Mouse (Mus musculus) lung, embryonic 16.5 days (tissue): ENCODE data around the gene Kctd8. TPM values are rescaled to one million over a fixed set of nuclear protein-coding genes. Genes with fewer than 3 reads are reported as not detected.
A peak's percentile ranks its signal among the peaks of the same experiment; 100 is the strongest.

ENCODE experiments used
- ATAC-seq: fragments of 200-750 bp; cut with Nextera tagmentation; 2 replicates; pipeline ENCODE4 v1.8.0; 2017; ENCODE audit warnings: low read depth, mild to moderate bottlenecking, moderate library complexity
- H3K27ac ChIP-seq: fragments of 300-500 bp; sonication (generic); 2 replicates; pipeline ENCODE4 v1.5.1; 2014; ENCODE audit warnings: mild to moderate bottlenecking, control low read depth, low read length
- H3K27me3 ChIP-seq: fragments of 300-500 bp; sonication (generic); 2 replicates; pipeline ENCODE4 v1.6.1; 2014; ENCODE audit warnings: low read depth, low read length, mixed read lengths; ENCODE audit not compliant: control insufficient read depth, insufficient read depth
- H3K36me3 ChIP-seq: fragments of 300-500 bp; sonication (generic); 2 replicates; pipeline ENCODE4 v1.6.1; 2014; ENCODE audit warnings: low read length; ENCODE audit not compliant: control insufficient read depth, insufficient read depth
- H3K4me1 ChIP-seq: fragments of 300-500 bp; sonication (generic); replicated peaks from 2 replicates; pipeline ENCODE4 v1.6.1; 2014; ENCODE audit warnings: low read length, mixed read lengths; ENCODE audit not compliant: control insufficient read depth, insufficient read depth
- H3K4me2 ChIP-seq: fragments of 300-500 bp; sonication (generic); 2 replicates; pipeline ENCODE4 v1.6.1; 2014; ENCODE audit warnings: low read depth, low read length, control low read depth
- H3K4me3 ChIP-seq: fragments of 300-500 bp; sonication (generic); 2 replicates; pipeline ENCODE4 v1.5.1; 2014; ENCODE audit warnings: mild to moderate bottlenecking, low read length, control low read depth
- H3K9ac ChIP-seq: fragments of 300-500 bp; sonication (generic); 2 replicates; pipeline ENCODE4 v1.6.1; 2014; ENCODE audit warnings: low read length, control low read depth
- H3K9me3 ChIP-seq: fragments of 300-500 bp; sonication (generic); 2 replicates; pipeline ENCODE4 v1.6.1; 2016; ENCODE audit warnings: low read length; ENCODE audit not compliant: control insufficient read depth
- WGBS: fragments of 180-500 bp; shearing (Covaris S2); extraction: QIAGEN DNeasy Blood & Tissue Kit; methylation state at CpG from one replicate; pipeline ENCODE4 v1.1.7; 2014; 5-methylcytosine and 5-hydroxymethylcytosine counted together
- polyA plus RNA-seq: library from polyadenylated mRNA; unstranded; fragments of >200 nt; fragmentation: Nextera tagmentation; extraction: Ambion mirVana; gene quantifications from 2 replicates; pipeline ENCODE4 v1.2.1, GENCODE M21; 2015

Gene Kctd8
- 2.3 and 3.3 TPM in 2 replicates for polyA plus RNA-seq

GRCm38 (mm10) chr5:69340919-69341801, at the start of gene Kctd8:
Kctd8 (minus strand) TSS chr5:69341679.
- H3K36me3 ChIP-seq: no peaks in the 10 kb centered on the region
- peaks cover 4% of the 10 kb centered on the region; the same call in 1 of the 2 replicates for H3K4me1 ChIP-seq
- no peaks in the 10 kb centered on the region for H3K9me3 ChIP-seq
- H3K9ac ChIP-seq: peak within 1 kb of the TSS; percentile 66
- peaks cover 16% of the 10 kb centered on the region for H3K27me3 ChIP-seq
- H3K4me2 ChIP-seq: peak within 1 kb of the TSS; percentile 80
- WGBS: under 1% methylated on average over 85 of the region's 87 CpGs
- H3K27ac ChIP-seq: peak within 1 kb of the TSS; percentile 52; the same call in 1 of the 2 replicates
- peak; percentile 91 for ATAC-seq
- peak within 1 kb of the TSS; percentile 61 for H3K4me3 ChIP-seq

- Histone ChIP-seq H3K4me2 (no peak overlapping the region), H3K4me1 (no peaks in the 10 kb centered on the region), H3K9ac (no peak overlapping the region), H3K27me3 (no peaks in the 10 kb centered on the region), H3K9me3 (no peaks in the 10 kb centered on the region), H3K36me3 (no peaks in the 10 kb centered on the region), H3K4me3 (no peak overlapping the region), H3K27ac (no peak overlapping the region)
- WGBS: 73% methylated on average over 4 of the region's 4 CpGs
- ATAC-seq: no peak
These were observed 37.6 kb upstream of the Kctd8 start for GRCm38 (mm10) chr5:69379072-69379471.

GRCm38 (mm10) chr5:69350596-69350995, 9.1 kb upstream of the Kctd8 start:
- Histone ChIP-seq H3K27ac (no peak overlapping the region), H3K27me3 (no peaks in the 10 kb centered on the region), H3K4me3 (no peak overlapping the region), H3K36me3 (no peaks in the 10 kb centered on the region), H3K4me1 (no peaks in the 10 kb centered on the region), H3K9me3 (no peaks in the 10 kb centered on the region), H3K4me2 (no peak overlapping the region), H3K9ac (no peak overlapping the region)
- 87% methylated on average over 3 of the region's 3 CpGs for WGBS
- no peak for ATAC-seq

GRCm38 (mm10) chr5:69340102-69340918, 1.2 kb downstream of the Kctd8 start:
- peak overlapping the region; percentile 66; the same call in 1 of the 2 replicates for H3K9ac ChIP-seq
- under 1% methylated on average over 44 of the region's 44 CpGs for WGBS

GRCm38 (mm10) chr5:69339623-69339970, 1.9 kb downstream of the Kctd8 start:
- peaks cover 16% of the 10 kb centered on the region for H3K27me3 ChIP-seq
- peaks cover 4% of the 10 kb centered on the region; the same call in 1 of the 2 replicates for H3K4me1 ChIP-seq
- H3K27ac ChIP-seq: peak overlapping the region; percentile 31; the same call in 1 of the 2 replicates
- no peaks in the 10 kb centered on the region for H3K9me3 ChIP-seq
- peak overlapping the region; percentile 61 for H3K4me3 ChIP-seq
- no peak overlapping the region for H3K9ac ChIP-seq
- WGBS: 56% methylated on average over 6 of the region's 6 CpGs
- no peaks in the 10 kb centered on the region for H3K36me3 ChIP-seq
- no peak for ATAC-seq
- H3K4me2 ChIP-seq: peak overlapping the region; percentile 80

More at GRCm38 (mm10) chr5:69340102-69340918, 1.2 kb downstream of the Kctd8 start:
- Histone ChIP-seq H3K4me3 (peak overlapping the region; percentile 61), H3K4me2 (peak overlapping the region; percentile 80), H3K27me3 (peaks cover 16% of the 10 kb centered on the region), H3K4me1 (peaks cover 4% of the 10 kb centered on the region; the same call in 1 of the 2 replicates), H3K36me3 (no peaks in the 10 kb centered on the region), H3K9me3 (no peaks in the 10 kb centered on the region), H3K27ac (no peak overlapping the region)
- no peak for ATAC-seq

- Histone ChIP-seq H3K4me3 (peak overlapping the region; percentile 61), H3K9me3 (no peaks in the 10 kb centered on the region)
These were observed 2.4 kb downstream of the Kctd8 start for GRCm38 (mm10) chr5:69338916-69339622.

GRCm38 (mm10) chr5:69327561-69327960, 13.9 kb downstream of the Kctd8 start:
- Histone ChIP-seq H3K4me2 (no peak overlapping the region), H3K36me3 (no peaks in the 10 kb centered on the region), H3K27ac (no peak overlapping the region), H3K27me3 (no peaks in the 10 kb centered on the region), H3K4me3 (no peak overlapping the region), H3K9ac (no peak overlapping the region), H3K9me3 (no peaks in the 10 kb centered on the region), H3K4me1 (no peaks in the 10 kb centered on the region)
- WGBS: 81% methylated on average over 4 of the region's 4 CpGs
- ATAC-seq: no peak

More at GRCm38 (mm10) chr5:69338916-69339622, 2.4 kb downstream of the Kctd8 start:
- Histone ChIP-seq H3K27ac (peak overlapping the region; percentile 57; the same call in 1 of the 2 replicates), H3K9ac (no peak overlapping the region), H3K27me3 (peaks cover 16% of the 10 kb centered on the region), H3K4me2 (peak overlapping the region; percentile 80), H3K4me1 (peaks cover 4% of the 10 kb centered on the region; the same call in 1 of the 2 replicates), H3K36me3 (no peaks in the 10 kb centered on the region)
- WGBS: 23% methylated on average over 4 of the region's 4 CpGs
- peak; percentile 70 for ATAC-seq

GRCm38 (mm10) chr5:69324566-69325230, 16.8 kb downstream of the Kctd8 start:
- Histone ChIP-seq H3K27ac (no peak overlapping the region), H3K4me3 (no peak overlapping the region), H3K4me1 (no peaks in the 10 kb centered on the region), H3K27me3 (no peaks in the 10 kb centered on the region), H3K4me2 (no peak overlapping the region), H3K9me3 (no peaks in the 10 kb centered on the region), H3K36me3 (no peaks in the 10 kb centered on the region), H3K9ac (no peak overlapping the region)
- ATAC-seq: no peak
- 63% methylated on average over 12 of the region's 12 CpGs for WGBS
